Mouse (Mus musculus) MEL (cell line): ENCODE results near the gene Dag1. TPM values are rescaled to one million over a fixed set of nuclear protein-coding genes. Genes with fewer than 3 reads are reported as not detected.

Experiments used
- DNase-seq: peaks from one replicate; pipeline ENCODE4 v3.0.0; 2011; ENCODE audit warnings: low read depth, low spot score
- H3K27ac ChIP-seq: 2 replicates; pipeline ENCODE4 v1.5.1; 2012; ENCODE audit warnings: low read depth, mild to moderate bottlenecking, control low read depth, low read length, moderate library complexity; ENCODE audit not compliant: control insufficient read depth
- H3K27me3 ChIP-seq, 2 experiments: fragments of 150-350 bp in 1 of 2; sonication (generic) in 1 of 2; 2 replicates each; pipeline ENCODE4 v1.6.1; 2012; ENCODE audit warnings: low read length in 2 of 2, mild to moderate bottlenecking in 2 of 2, improper control_type of control experiment in 1 of 2, moderate library complexity in 1 of 2; ENCODE audit not compliant: insufficient read depth in 2 of 2, control insufficient read depth in 1 of 2
- H3K36me3 ChIP-seq, 2 experiments: 2 replicates each; pipeline ENCODE4 v1.6.1; 2012 to 2014; ENCODE audit warnings: low read length in 2 of 2, improper control_type of control experiment in 1 of 2, inconsistent platforms in 1 of 2, mild to moderate bottlenecking in 1 of 2; ENCODE audit not compliant: insufficient read depth in 2 of 2, control insufficient read depth in 1 of 2
- H3K4me1 ChIP-seq, 2 experiments: fragments of 150-350 bp in 1 of 2; sonication (generic) in 1 of 2; 2 replicates each; pipeline ENCODE4 v1.6.1; 2012; ENCODE audit warnings: low read length in 2 of 2, improper control_type of control experiment in 1 of 2, mild to moderate bottlenecking in 1 of 2; ENCODE audit not compliant: insufficient read depth in 2 of 2, control insufficient read depth in 1 of 2
- H3K4me3 ChIP-seq, 2 experiments: fragments of 150-350 bp in 1 of 2; sonication (generic) in 1 of 2; 2 replicates each; pipeline ENCODE4 v1.5.1; 2012; ENCODE audit warnings: low read depth in 2 of 2, low read length in 2 of 2, mild to moderate bottlenecking in 2 of 2, moderate library complexity in 2 of 2, control low read depth in 1 of 2, improper control_type of control experiment in 1 of 2; ENCODE audit not compliant: control insufficient read depth in 1 of 2, insufficient read depth in 1 of 2
- H3K79me2 ChIP-seq: 2 replicates; pipeline ENCODE4 v1.6.1; 2012; ENCODE audit warnings: mild to moderate bottlenecking, low read length, moderate library complexity; ENCODE audit not compliant: control insufficient read depth, poor library complexity, insufficient read depth
- H3K9ac ChIP-seq: 2 replicates; pipeline ENCODE4 v1.6.1; 2012; ENCODE audit warnings: low read depth, mild to moderate bottlenecking, control low read depth, low read length, moderate library complexity; ENCODE audit not compliant: control insufficient read depth, poor library complexity, severe bottlenecking
- H3K9me3 ChIP-seq: fragments of 150-350 bp; sonication (generic); replicated peaks from 2 replicates; pipeline ENCODE4 v1.6.1; 2012; ENCODE audit warnings: mild to moderate bottlenecking, low read length, improper control_type of control experiment, moderate library complexity; ENCODE audit not compliant: insufficient read depth
- BHLHE40 ChIP-seq: IDR thresholded peaks from 2 replicates; pipeline ENCODE4 v1.6.1; 2012; ENCODE audit warnings: low read depth, mild to moderate bottlenecking, inconsistent platforms, low read length, improper control_type of control experiment, borderline replicate concordance
- CHD2 ChIP-seq: IDR thresholded peaks from 2 replicates; pipeline ENCODE4 v1.6.1; 2011; ENCODE audit warnings: low read length, improper control_type of control experiment
- CTCF ChIP-seq, 3 experiments: IDR thresholded peaks in 2 of 3; conservative IDR thresholded peaks in 1 of 3; 2 replicates each; pipeline ENCODE4 v1.5.1; 2011 to 2012; ENCODE audit warnings: low read length in 3 of 3, low read depth in 2 of 3, mild to moderate bottlenecking in 2 of 3, improper control_type of control experiment in 1 of 3, inconsistent platforms in 1 of 3, mixed read lengths in 1 of 3, moderate library complexity in 1 of 3; ENCODE audit not compliant: control insufficient read depth in 1 of 3, insufficient read depth in 1 of 3, poor library complexity in 1 of 3, severe bottlenecking in 1 of 3
- ELF1 ChIP-seq: IDR thresholded peaks from 2 replicates; pipeline ENCODE4 v1.6.1; 2014; ENCODE audit warnings: low read depth, mild to moderate bottlenecking, inconsistent platforms, low read length, improper control_type of control experiment, moderate library complexity
- ETS1 ChIP-seq: IDR thresholded peaks from 2 replicates; pipeline ENCODE4 v1.6.1; 2012; ENCODE audit warnings: low read depth, mild to moderate bottlenecking, inconsistent platforms, low read length, improper control_type of control experiment, moderate library complexity
- GABPA ChIP-seq: IDR thresholded peaks from 2 replicates; pipeline ENCODE4 v1.6.1; 2012; ENCODE audit warnings: low read depth, mild to moderate bottlenecking, inconsistent platforms, low read length, improper control_type of control experiment, moderate library complexity
- JUND ChIP-seq: IDR thresholded peaks from 2 replicates; pipeline ENCODE4 v1.6.1; 2011; ENCODE audit warnings: low read depth, mild to moderate bottlenecking, improper control_type of control experiment, low read length
- MAZ ChIP-seq: IDR thresholded peaks from 2 replicates; pipeline ENCODE4 v1.6.1; 2012; ENCODE audit warnings: low read depth, mild to moderate bottlenecking, inconsistent platforms, low read length, improper control_type of control experiment
- MEF2A ChIP-seq: IDR thresholded peaks from 2 replicates; pipeline ENCODE4 v1.6.1; 2014; ENCODE audit warnings: low read depth, mild to moderate bottlenecking, inconsistent platforms, low read length, improper control_type of control experiment; ENCODE audit not compliant: poor library complexity, insufficient replicate concordance, severe bottlenecking; ENCODE audit errors: extremely low read depth
- NRF1 ChIP-seq: IDR thresholded peaks from 2 replicates; pipeline ENCODE4 v1.6.1; 2014; ENCODE audit warnings: low read depth, mild to moderate bottlenecking, inconsistent platforms, low read length, improper control_type of control experiment, moderate library complexity; ENCODE audit not compliant: poor library complexity, insufficient read depth, severe bottlenecking
- POLR2A ChIP-seq, 2 experiments: IDR thresholded peaks; 2 replicates each; pipeline ENCODE4 v1.6.1; 2011 to 2012; ENCODE audit warnings: low read length in 2 of 2, mild to moderate bottlenecking in 2 of 2, control low read depth in 1 of 2, improper control_type of control experiment in 1 of 2, low read depth in 1 of 2, moderate library complexity in 1 of 2; ENCODE audit not compliant: control insufficient read depth in 1 of 2, insufficient read depth in 1 of 2, poor library complexity in 1 of 2
- POLR2AphosphoS2 ChIP-seq: IDR thresholded peaks from 2 replicates; pipeline ENCODE4 v1.6.1; 2011; ENCODE audit warnings: low read length, improper control_type of control experiment
- POLR2AphosphoS5 ChIP-seq: IDR thresholded peaks from 2 replicates; pipeline ENCODE4 v1.6.1; 2012; ENCODE audit warnings: low read depth, borderline replicate concordance, mild to moderate bottlenecking, inconsistent platforms, low read length, moderate library complexity, mixed read lengths
- RCOR1 ChIP-seq: IDR thresholded peaks from 2 replicates; pipeline ENCODE4 v1.6.1; 2012; ENCODE audit warnings: low read depth, mild to moderate bottlenecking, inconsistent platforms, low read length, improper control_type of control experiment
- SIN3A ChIP-seq: IDR thresholded peaks from 2 replicates; pipeline ENCODE4 v1.6.1; 2012; ENCODE audit warnings: low read length, improper control_type of control experiment, inconsistent platforms
- SMC3 ChIP-seq: IDR thresholded peaks from 2 replicates; pipeline ENCODE4 v1.6.1; 2011; ENCODE audit warnings: low read depth, low read length, improper control_type of control experiment
- TAL1 ChIP-seq: IDR thresholded peaks from 2 replicates; pipeline ENCODE4 v1.6.1; 2012; ENCODE audit warnings: mild to moderate bottlenecking, inconsistent platforms, low read length, moderate library complexity, mixed read lengths
- USF2 ChIP-seq, 2 experiments: IDR thresholded peaks; 2 replicates each; pipeline ENCODE4 v1.6.1; 2011 to 2012; ENCODE audit warnings: improper control_type of control experiment in 2 of 2, low read length in 2 of 2, borderline replicate concordance in 1 of 2, inconsistent platforms in 1 of 2, low read depth in 1 of 2, mild to moderate bottlenecking in 1 of 2; ENCODE audit not compliant: insufficient read depth in 1 of 2
- ZMIZ1 ChIP-seq: IDR thresholded peaks from 2 replicates; pipeline ENCODE4 v1.6.1; 2012; ENCODE audit warnings: low read depth, mild to moderate bottlenecking, inconsistent platforms, low read length, improper control_type of control experiment, moderate library complexity
- polyA plus RNA-seq, 2 experiments: library from polyadenylated mRNA; stranded (reverse) in 1 of 2; unstranded in 1 of 2; fragments of >175 nt in 1 of 2; fragments of >200 nt in 1 of 2; gene quantifications; 2 replicates each; pipeline versions ENCODE4 v1.2.1 to v1.2.4; 2012; ENCODE audit warnings: low replicate concordance in 2 of 2, low read depth in 1 of 2; ENCODE audit not compliant: insufficient read length in 2 of 2, insufficient read depth in 1 of 2, missing spikeins in 1 of 2
- total RNA-seq: library from RNA; depleted of rRNA; stranded (reverse); fragments of 300-350 nt; gene quantifications from 2 replicates; pipeline ENCODE4 v1.2.3, GENCODE M21; 2012

The Dag1 gene
- total and polyA plus RNA-seq, 3 experiments: 7.8 to 27.6 TPM; not detected in 1

DNA sequence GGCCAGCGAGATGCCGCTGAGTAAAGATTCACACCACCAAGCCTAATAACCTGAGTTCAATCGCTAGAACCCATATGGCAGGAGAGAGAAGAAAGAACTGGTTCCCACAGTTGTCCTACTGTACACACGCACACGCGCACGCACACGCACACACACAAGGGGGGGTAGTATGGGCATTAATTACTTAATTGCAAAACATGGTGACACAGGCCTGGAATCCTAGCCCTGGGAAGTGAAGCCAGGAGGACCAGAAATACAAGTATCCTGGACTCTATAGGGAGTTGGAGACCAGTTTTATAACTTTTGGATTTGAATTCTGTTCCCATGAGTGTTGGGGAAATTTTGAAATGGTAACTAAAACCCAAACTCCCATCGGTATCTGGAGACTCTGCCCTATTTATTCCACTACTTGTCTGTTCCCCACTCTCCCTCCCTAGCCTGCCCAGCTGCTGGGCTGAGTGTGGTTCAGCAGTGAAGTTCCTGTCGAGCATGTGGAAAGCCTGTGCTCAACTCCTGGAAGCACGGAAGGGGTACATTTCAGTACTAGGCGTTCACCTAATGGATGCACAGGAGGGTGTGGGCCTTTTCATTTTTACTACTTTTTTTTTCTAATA, 43.9 kb downstream of the Dag1 start:
- H3K27ac ChIP-seq: no peak overlapping the region
- H3K9ac ChIP-seq: no peak overlapping the region
- no peaks in the 10 kb centered on the region for H3K4me1 ChIP-seq
- H3K79me2 ChIP-seq: no peaks in the 10 kb centered on the region; the same call in 1 of the 2 replicates
- no peak overlapping the region for H3K4me3 ChIP-seq
- H3K27me3 ChIP-seq: no peaks in the 10 kb centered on the region
- peaks cover 0 to 3% of the 10 kb centered on the region in 2 experiments; a peak in 3 of 4 replicates for H3K36me3 ChIP-seq
- DNase-seq: no peak
- no peaks in the 10 kb centered on the region for H3K9me3 ChIP-seq
- TF ChIP-seq POLR2AphosphoS5 (no peak), CHD2 (no peak), MEF2A (no peak), POLR2AphosphoS2 (no peak), POLR2A (IDR thresholded peaks at IDR 0.05; ENCODE audit: control insufficient read depth in 1 of 2, insufficient read depth in 1 of 2, low read depth in 1 of 2, low read length in 2 of 2, poor library complexity in 1 of 2) (no peak), GABPA (no peak), TAL1 (no peak), ELF1 (no peak), SIN3A (no peak), RCOR1 (no peak), NRF1 (no peak)

DNA sequence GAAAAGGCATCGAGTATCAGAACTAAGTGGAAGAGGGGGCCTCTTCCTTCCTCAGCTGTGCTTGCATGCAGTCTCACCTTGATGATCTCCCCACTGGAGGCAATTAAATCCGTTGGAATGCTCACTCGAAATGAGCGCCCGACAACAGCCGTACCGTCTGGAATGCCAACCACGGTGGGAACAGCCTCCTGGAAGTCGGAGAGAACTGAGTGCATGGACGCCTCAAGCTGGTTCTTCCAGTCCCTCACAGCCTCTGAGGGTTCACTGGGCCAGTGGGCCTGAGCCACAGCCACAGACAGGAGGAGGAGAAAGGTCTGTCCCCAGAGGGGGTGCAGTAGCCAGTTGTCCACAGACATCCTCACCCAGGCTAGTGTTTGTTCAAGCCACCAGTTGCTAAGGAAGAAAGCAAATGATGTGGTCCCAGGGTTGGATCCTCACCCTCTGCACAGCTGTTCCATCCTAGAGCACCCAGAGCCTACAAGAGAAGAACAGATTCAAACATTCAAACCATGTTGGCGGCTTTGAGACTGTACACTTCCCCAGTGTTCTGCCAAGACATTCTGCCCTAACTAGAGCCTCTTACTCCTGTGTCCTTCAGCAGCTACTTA, 45.7 kb downstream of the Dag1 start:
- TF ChIP-seq POLR2AphosphoS5 (no peak), USF2 (IDR thresholded peaks at IDR 0.05; ENCODE audit: borderline replicate concordance in 1 of 2, insufficient read depth in 1 of 2, low read depth in 1 of 2, low read length in 2 of 2) (no peak), MAZ (no peak), TAL1 (no peak), ELF1 (no peak), SMC3 (no peak), ZMIZ1 (no peak), NRF1 (no peak), POLR2A (IDR thresholded peaks at IDR 0.05; ENCODE audit: control insufficient read depth in 1 of 2, insufficient read depth in 1 of 2, low read depth in 1 of 2, low read length in 2 of 2, poor library complexity in 1 of 2) (no peak), ETS1 (no peak), BHLHE40 (no peak), RCOR1 (no peak), JUND (no peak), CTCF (IDR thresholded peaks at IDR 0.05 in 2 of 3, conservative IDR thresholded peaks at IDR 0.05 in 1 of 3; ENCODE audit: control insufficient read depth in 1 of 3, insufficient read depth in 1 of 3, low read depth in 2 of 3, low read length in 3 of 3, poor library complexity in 1 of 3, severe bottlenecking in 1 of 3) (no peak), GABPA (no peak)
- Histone ChIP-seq H3K4me3 (no peak overlapping the region), H3K4me1 (no peaks in the 10 kb centered on the region), H3K36me3 (peaks cover 0 to 3% of the 10 kb centered on the region in 2 experiments; a peak in 3 of 4 replicates), H3K9ac (no peak overlapping the region), H3K9me3 (no peaks in the 10 kb centered on the region), H3K27me3 (no peaks in the 10 kb centered on the region), H3K27ac (no peak overlapping the region), H3K79me2 (no peaks in the 10 kb centered on the region; the same call in 1 of the 2 replicates)
- no peak for DNase-seq
